Mouse (Mus musculus) urinary bladder, postnatal 36 days (tissue): ENCODE results near the gene Serf2.

Experiments
- DNase-seq, 2 experiments: peaks; one replicate each; pipeline ENCODE4 v3.0.0; 2022; ENCODE audit warnings: low spot score in 2 of 2, mixed read lengths in 1 of 2

Gene Serf2

DNA sequence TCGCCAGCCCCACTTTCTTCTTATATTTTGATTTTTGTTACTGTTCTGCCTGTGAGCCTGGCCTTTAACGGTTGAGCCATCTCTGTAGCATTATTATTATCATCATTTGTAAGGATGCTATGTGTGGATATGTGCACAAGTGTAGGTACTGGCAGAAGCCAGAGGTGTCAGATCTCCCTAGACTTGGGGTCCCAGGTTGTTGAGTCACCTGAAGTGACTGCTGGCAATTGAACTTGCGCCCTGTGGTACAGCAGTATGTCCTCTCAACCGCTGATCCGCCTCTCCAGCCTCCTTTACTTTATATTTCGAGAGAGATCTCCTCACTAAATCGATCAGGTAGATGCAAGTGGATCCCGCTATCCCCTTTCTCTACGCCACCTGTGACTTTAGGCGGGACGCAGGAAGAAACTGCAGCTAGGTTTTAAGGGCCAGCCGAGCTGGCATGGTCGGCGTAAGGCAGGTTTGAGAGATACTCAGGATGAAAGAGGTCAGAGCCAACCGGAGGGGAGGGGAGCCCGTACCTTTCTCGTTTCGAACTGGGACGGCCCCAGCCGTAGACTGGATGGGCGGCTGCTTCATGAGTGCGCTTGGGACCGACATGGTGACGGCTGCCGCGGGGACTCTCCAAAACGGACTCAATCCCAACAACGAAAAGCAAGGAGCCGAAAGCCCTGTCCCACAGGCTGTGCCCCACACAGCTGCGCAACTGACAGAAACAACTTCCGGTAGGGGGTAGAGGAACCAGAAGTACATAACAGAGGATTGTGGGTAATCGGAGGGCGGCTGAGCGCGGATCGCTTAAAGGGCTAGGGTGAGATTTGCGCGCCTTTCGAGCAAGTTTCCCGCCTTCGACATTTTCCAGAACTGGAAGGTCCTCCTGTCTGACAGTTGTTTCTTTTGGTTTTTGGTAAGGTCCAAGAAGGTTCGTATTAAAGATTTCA, 57.2 kb downstream of the Serf2 start, which contains the start of the genes Mfap1a and Wdr76:
Gene Mfap1a (minus strand): TSS at position 724 of the 941 bp plus-strand sequence.
Gene Wdr76 (plus strand): TSS at position 782 of the 941 bp plus-strand sequence.
- DNase-seq: peak; percentile 70 to 84

- DNase-seq: no peak
These were observed 58.4 kb downstream of the Serf2 start for GRCm38 (mm10) chr2:121507173-121507950.
